Mouse (Mus musculus) gonadal fat pad, adult 2 months (tissue): ENCODE data around the gene Gpat3. TPM values are rescaled to one million over a fixed set of nuclear protein-coding genes. Genes with fewer than 3 reads are reported as not detected.

ENCODE experiments used
- DNase-seq: peaks from one replicate; pipeline ENCODE4 v3.0.0-alpha.2; 2012; ENCODE audit warnings: low read depth
- polyA plus RNA-seq: library from polyadenylated mRNA; depleted of rRNA; stranded (reverse); fragments of >200 nt; gene quantifications from 2 replicates; pipeline ENCODE4 v1.2.3, GENCODE M21; 2012; rRNA removed

Gpat3 gene
- polyA plus RNA-seq, 1 experiment = 21.9 TPM

DNA sequence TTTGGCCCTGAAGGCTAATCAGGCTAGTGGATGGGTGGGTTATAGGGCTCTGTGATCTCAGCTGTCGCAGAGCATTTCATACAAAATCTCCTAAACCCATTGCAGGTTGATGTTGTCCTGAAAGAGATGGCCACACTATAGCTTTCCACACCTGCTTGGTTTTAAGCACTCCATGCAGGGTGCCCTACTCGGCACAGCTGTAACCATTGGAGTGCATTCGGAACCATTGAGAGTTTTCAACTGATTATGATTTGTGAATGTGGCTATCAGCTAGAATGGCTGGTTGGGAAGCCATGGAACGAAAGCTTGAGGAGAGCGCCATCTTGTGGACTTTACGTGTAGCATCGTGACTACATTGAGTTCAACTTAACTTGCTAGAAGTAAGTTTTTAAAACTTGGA is 69.5 kb downstream of the Gpat3 start:
- no peak for DNase-seq

DNA sequence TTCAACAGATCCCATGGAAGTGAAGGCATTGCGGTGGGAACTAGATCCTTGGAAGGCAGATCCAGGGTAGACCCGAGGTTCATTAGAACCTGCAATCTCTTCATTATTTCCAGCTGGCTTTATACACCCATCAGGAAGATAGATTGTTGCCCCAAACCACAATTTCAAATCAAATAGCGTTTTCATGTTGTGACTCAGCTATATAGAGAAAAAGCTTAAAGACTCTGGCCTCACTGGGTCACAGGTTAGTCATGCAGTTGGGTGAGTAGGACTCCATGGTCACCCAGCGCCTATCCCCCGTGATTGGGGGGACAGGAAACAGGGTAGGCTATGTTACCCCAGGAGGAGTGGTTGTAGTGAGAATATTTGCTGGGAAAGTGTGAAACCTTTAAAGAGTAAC is 69.9 kb downstream of the Gpat3 start:
- DNase-seq = no peak

DNA sequence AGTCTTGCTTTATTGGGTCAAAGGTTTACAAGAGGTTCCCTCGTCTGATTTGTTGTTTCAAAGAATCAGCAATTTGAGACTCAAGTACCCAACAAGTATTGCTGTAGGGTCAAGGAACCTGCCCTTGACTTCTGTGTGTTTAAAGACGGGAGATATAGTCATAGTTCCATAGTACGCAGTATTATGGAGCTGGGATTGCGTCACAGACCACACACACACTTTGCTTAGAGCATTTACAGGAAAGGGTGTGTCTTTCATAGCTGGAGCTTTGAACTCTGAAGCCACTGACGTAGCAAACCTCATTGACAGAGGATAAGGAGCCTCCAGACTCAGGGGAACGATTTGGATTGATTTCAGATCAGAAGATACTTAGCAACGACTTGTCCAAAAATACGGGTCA is 70.9 kb downstream of the Gpat3 start:
- no peak for DNase-seq

DNA sequence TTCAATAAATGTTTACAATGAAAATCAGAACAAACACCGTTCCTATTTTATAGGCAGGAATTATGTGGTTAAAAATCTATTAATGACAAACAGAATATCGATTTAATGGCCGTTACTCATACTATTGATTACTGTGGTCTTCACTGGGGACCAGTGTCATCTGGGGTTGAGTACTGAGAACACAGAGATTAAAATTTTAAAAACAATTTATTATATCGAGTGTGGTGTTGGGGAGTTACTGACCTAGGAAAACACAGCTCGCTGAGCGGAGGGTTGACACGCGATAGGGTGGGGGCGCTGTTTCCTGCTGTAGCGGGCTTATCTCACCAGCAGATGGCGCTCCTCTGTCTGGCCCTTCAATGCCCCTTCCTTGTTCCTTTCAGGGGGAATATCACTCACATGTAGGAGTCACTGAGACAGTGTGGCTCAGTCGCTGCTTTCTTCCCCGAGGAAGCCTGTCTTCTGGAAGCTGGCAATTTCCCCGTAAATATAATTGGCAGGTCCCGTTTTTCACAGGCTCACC is 71.8 kb downstream of the Gpat3 start:
- DNase-seq = no peak

DNA sequence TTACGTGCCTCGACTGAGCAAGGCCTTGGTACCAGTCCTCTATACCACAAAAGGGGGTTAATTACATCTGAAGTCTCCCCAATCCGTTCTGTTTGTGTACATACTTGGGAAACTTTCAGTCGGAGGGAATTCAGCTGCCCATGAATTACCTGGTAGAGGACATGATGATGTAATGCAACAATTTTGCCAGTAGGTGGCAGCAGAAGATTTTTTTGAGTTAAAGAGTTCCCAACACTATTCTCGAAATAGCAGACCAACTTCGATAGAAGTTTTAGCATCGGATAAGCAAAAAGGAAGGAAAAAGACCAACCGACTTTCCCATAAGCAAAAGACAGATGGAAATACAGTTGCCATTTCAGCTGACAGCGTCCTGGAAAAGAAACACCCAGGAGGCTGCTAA is 73.6 kb downstream of the Gpat3 start:
- DNase-seq = peak; percentile 6

DNA sequence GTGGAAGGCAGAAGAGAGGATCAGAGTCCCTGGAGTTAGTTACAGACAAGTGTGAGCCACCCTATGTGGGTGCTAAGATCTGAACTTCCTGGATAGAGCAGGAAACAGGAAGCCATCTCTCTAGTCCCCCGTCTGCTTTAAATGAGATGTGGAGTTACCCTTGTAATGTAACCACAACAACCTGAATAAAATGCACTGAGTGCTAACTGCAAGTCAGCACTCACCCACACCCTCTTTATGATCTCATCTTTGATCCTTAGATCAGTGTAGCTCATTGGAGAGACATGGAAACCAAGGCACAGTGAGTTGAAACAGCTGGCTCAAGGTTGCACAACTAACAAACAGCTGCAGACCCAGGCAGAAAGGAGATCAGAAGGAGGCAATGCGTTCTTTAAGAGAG is 84.2 kb downstream of the Gpat3 start:
- DNase-seq = no peak

DNA sequence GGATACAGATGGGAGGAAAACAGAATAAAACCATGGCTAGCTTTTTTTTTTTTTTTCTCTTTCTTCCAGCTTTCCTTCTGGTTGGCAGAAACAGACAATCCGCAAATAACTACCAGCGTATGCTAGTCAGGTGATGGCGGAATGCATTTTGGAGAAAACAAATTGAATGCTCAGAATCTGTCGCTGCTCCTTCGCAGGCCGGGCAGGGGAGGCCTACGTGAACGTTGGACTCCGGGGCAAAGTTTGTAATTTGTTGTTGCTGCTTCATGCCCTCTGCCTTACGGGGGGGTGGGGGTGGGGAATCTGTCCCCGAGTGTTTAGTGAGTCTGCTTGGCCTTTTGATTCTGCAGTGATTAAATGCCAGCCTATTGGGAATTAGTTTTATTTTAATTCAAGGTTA is 98.2 kb downstream of the Gpat3 start:
- no peak for DNase-seq

DNA sequence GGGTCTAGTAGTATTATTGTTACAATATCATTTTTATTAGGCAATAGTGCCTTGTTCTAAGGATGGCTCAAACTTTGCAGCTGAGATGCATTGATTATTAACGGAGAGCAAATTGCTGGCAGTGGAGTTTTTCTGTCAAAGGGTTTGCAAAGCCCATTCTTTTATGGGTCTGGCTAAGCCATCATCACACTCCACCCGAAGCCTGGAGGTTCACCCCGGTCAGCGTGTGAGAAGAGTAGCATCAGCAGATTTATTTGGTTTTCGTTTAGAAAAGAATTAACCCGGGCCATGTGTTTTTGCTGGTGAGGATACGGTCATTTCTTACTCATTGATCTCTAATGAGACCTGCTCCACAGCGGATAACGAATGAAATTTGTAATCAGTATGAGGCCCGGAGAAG is 99.8 kb downstream of the Gpat3 start:
- DNase-seq = no peak

Other genes with a start within 250 kb of the Gpat3 start
- gene Coq2, start 170.6 kb upstream of the Gpat3 start, polyA plus RNA-seq = 95.5 and 104 TPM in 2 replicates
- gene Hpse, start 126.0 kb upstream of the Gpat3 start, polyA plus RNA-seq = 1.3 and 1.9 TPM in 2 replicates
- gene Helq, start 47.1 kb upstream of the Gpat3 start, polyA plus RNA-seq = 5.1 and 6.1 TPM in 2 replicates
- gene Mrps18c, start 47.1 kb upstream of the Gpat3 start, polyA plus RNA-seq = 17.6 and 21.1 TPM in 2 replicates
- 6.1 TPM in 2 replicates for gene Abraxas1, start 24.7 kb upstream of the Gpat3 start, polyA plus RNA-seq